ENCODE assay signal across 8 mouse cellular contexts in the genomic region with DNA sequence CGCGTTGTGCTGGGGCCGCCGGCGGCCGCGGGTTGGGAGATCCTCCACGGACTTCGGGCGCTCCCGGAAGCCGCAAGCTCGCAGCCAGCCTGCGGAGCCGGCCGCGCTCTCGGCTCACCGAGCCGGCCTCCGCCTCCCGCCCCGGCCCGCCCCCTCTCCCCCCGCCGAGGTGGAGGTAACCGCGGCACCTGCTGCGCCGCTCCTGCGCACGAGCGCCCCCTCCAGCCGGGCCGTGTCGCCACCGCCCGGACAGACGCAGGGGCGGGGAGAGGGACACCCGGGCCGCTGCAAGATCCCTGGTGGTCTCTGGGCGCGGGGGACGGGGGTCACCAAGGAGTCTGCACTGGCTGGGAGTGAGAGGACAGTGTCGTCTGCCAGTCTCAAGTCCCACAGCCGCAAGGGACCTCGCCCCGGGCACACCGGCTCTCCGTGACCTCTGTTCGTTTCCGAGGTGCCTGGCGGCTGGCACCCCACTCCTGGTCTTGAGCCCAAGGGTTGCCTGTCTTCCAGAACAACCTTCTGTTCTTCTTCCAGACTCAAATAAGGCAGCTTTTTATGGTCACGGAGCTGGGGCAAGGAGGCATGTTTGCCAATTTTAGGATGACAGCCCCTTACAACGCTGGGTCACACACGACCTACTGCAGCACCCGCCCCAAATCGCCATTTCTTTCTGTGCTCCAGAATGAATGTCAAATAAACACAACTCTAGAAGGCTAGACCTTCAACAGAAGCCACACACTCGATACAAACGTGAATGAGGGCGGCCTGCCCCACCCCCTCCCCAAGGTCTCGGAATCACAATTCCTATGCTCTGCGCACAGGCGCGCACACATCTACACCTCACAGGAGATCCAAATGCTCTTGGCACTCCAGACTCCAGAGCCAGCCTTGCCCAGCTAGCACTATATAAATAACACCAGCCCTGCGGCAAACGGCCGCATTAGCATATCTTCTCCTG. TPM values are rescaled to one million over a fixed set of nuclear protein-coding genes. Genes with fewer than 3 reads are reported as not detected.
DNase-seq lines count a peak whose midpoint lies in the region; ATAC-seq lines count a peak whose summit lies in the region.

Gene Slc22a23 (minus strand): TSS at position 55 of the 958 bp plus-strand sequence.

- peak; percentile 77 for ATAC-seq in hindbrain, embryonic 14.5 days (ENCODE audit: low FRiP score)

- WGBS in hindbrain, embryonic 14.5 days = 2% methylated on average over 49 of the region's 69 CpGs

- peak within 1 kb of the TSS; percentile 86 for H3K27ac ChIP-seq in hindbrain, embryonic 14.5 days

- H3K4me2 ChIP-seq in hindbrain, embryonic 14.5 days (replicated peaks) = peak within 1 kb of the TSS; percentile 74

- H3K9me3 ChIP-seq in hindbrain, embryonic 14.5 days (ENCODE audit: control insufficient read depth, low read length) = no peaks in the 10 kb centered on the region
- H3K9me3 ChIP-seq in megakaryocyte, embryonic 14.5 days = no peaks in the 10 kb centered on the region

- peak within 1 kb of the TSS; percentile 74 for H3K4me3 ChIP-seq in hindbrain, embryonic 14.5 days (replicated peaks; ENCODE audit: low read length)
- H3K4me3 ChIP-seq in megakaryocyte, embryonic 14.5 days (replicated peaks) = peak within 1 kb of the TSS; percentile 97

- peak; percentile 87 for DNase-seq in ZHBTc4 (ENCODE audit: low read depth, low spot score)
- peak; percentile 84 to 90 for DNase-seq in cerebellum, postnatal 36 days
- DNase-seq in frontal cortex, postnatal 36 days (ENCODE audit: low spot score in 2 of 2) = peak; percentile 71 to 74
- DNase-seq in hindbrain, embryonic 14.5 days (ENCODE audit: low spot score) = peak; percentile 74
- DNase-seq in left cerebral cortex, adult 8-10 months (ENCODE audit: low spot score in 2 of 2) = peak; percentile 51 to 68
- peak; percentile 62 to 71 for DNase-seq in right cerebral cortex, postnatal 36 days (ENCODE audit: low spot score in 2 of 2)
- DNase-seq in urinary bladder, postnatal 36 days (ENCODE audit: low spot score in 2 of 2) = peak; percentile 67 to 76

- H3K36me3 ChIP-seq in hindbrain, embryonic 14.5 days (replicated peaks; ENCODE audit: control insufficient read depth, insufficient read depth) = no peaks in the 10 kb centered on the region
- H3K36me3 ChIP-seq in megakaryocyte, embryonic 14.5 days (replicated peaks; ENCODE audit: low read length) = peaks cover 26% of the 10 kb centered on the region

- H3K27me3 ChIP-seq in hindbrain, embryonic 14.5 days (ENCODE audit: control insufficient read depth, insufficient read depth, low read length) = no peaks in the 10 kb centered on the region
- no peaks in the 10 kb centered on the region for H3K27me3 ChIP-seq in megakaryocyte, embryonic 14.5 days (replicated peaks)

- H3K4me1 ChIP-seq in hindbrain, embryonic 14.5 days (replicated peaks; ENCODE audit: control insufficient read depth, insufficient read depth, low read length) = peaks cover 33% of the 10 kb centered on the region
- H3K4me1 ChIP-seq in megakaryocyte, embryonic 14.5 days = peaks cover 80% of the 10 kb centered on the region

- H3K9ac ChIP-seq in hindbrain, embryonic 14.5 days = peak within 1 kb of the TSS; percentile 97

RNA-seq across cellular contexts. Expression of gene Slc22a23, which starts in this region (rescaled TPM):
- 27.0 and 28.5 TPM in 2 replicates for polyA plus RNA-seq in hindbrain, embryonic 14.5 days (2014; fragmentation: Nextera tagmentation; extraction: Ambion mirVana)
- total RNA-seq in left cerebral cortex, adult 8-10 months (2022) = 10 to 100 TPM; 51.6 to 55.1 (median 53.4) TPM
- polyA plus RNA-seq in megakaryocyte, embryonic 14.5 days (2012; ENCODE audit: insufficient read depth, low replicate concordance) = 33.9 and 61.7 TPM in 2 replicates

Comparison
In these comparisons a context has a peak if more than half of its experiments do, and no peak if none do; other contexts are left out.
1. Peak in every context shown above with its lines: DNase-seq, ATAC-seq, H3K4me3 ChIP-seq and H3K27ac ChIP-seq.